Mouse (Mus musculus): ENCODE measurements around the gene Polr2a.

DNA sequence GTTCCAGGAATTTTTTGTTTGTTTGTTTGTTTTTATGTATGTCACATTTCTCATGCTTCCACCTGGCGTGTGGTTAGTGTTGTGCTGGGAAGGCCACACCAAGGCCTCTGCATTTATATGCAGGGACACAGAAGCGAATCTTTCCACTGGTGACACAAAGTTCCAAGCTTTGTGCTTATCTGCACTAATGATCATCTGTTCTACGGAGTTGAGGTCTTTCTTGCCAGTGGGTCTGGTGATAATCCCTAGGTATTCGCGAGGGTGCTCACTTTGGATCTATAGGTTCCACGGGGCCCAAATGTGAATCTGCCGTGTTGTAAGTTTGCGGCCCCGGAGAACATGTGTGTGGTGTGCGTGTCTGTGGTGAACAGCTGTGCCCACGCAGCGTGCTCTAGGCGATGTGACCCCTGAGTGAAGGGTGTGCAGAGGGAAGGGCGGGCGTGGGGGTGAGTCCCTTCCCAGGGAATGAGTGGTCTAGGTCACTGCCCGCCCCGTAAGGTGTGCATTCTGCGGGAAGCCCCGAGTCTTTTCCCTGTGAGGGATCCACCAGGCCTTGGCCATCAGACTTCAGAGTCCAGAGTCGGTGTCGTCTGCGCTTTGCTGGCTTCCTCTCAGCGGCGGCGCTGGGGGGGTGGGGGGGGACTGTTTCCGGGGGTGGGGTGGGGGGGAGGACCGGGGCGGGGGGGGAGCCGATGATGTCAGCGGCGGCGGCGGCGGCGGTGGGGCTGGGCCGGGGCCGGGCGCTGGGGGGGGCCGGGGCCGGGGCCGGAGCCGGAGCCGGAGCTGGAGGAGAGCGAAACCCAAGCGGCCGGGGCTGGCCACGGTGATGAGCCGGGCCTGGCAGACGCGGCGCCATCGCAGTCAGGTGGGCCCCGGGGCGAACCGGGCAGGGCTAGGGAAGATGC lies 7.0 kb upstream of the Polr2a start, which contains the start of gene Zbtb4:
- no peak for TF ChIP-seq CTCF (IDR thresholded peaks at IDR 0.05; ENCODE audit: extremely low read depth, insufficient read depth, low read length)
- peak; percentile 35; the same call in 1 of the 2 replicates for TF ChIP-seq POLR2A (IDR thresholded peaks at IDR 0.05; ENCODE audit: extremely low read depth, insufficient read depth, low read length)

All from cortical plate, adult 2 months (tissue).